Mouse (Mus musculus) embryonic facial prominence, embryonic 15.5 days (tissue): ENCODE measurements around the gene Otulin. TPM values are rescaled to one million over a fixed set of nuclear protein-coding genes. Genes with fewer than 3 reads are reported as not detected.

ENCODE experiments used
- ATAC-seq: fragments of 200-750 bp; cut with Nextera tagmentation; 2 replicates; pipeline ENCODE4 v1.8.0; 2017; ENCODE audit warnings: low read depth, moderate TSS enrichment; ENCODE audit not compliant: insufficient number of reproducible peaks, low FRiP score, low TSS enrichment
- H3K27ac ChIP-seq: fragments of 300-500 bp; sonication (generic); replicated peaks from 2 replicates; pipeline ENCODE4 v1.5.1; 2015; ENCODE audit warnings: mild to moderate bottlenecking, inconsistent platforms
- H3K27me3 ChIP-seq: fragments of 300-500 bp; sonication (generic); 2 replicates; pipeline ENCODE4 v1.6.1; 2015; ENCODE audit warnings: inconsistent platforms
- H3K36me3 ChIP-seq: fragments of 300-500 bp; sonication (generic); 2 replicates; pipeline ENCODE4 v1.6.1; 2015; ENCODE audit warnings: mild to moderate bottlenecking, inconsistent platforms
- H3K4me1 ChIP-seq: fragments of 300-500 bp; sonication (generic); 2 replicates; pipeline ENCODE4 v1.6.1; 2015; ENCODE audit warnings: inconsistent platforms
- H3K4me2 ChIP-seq: fragments of 300-500 bp; sonication (generic); replicated peaks from 2 replicates; pipeline ENCODE4 v1.6.1; 2015; ENCODE audit warnings: mild to moderate bottlenecking, inconsistent platforms
- H3K4me3 ChIP-seq: fragments of 300-500 bp; sonication (generic); replicated peaks from 2 replicates; pipeline ENCODE4 v1.5.1; 2015; ENCODE audit warnings: mild to moderate bottlenecking, inconsistent platforms
- H3K9ac ChIP-seq: fragments of 300-500 bp; sonication (generic); 2 replicates; pipeline ENCODE4 v1.6.1; 2015; ENCODE audit warnings: inconsistent platforms
- H3K9me3 ChIP-seq: fragments of 300-500 bp; sonication (generic); replicated peaks from 2 replicates; pipeline ENCODE4 v1.6.1; 2016; ENCODE audit warnings: inconsistent platforms
- WGBS: fragments of 180-500 bp; shearing (Covaris S2); methylation state at CpG from one replicate; pipeline ENCODE4 v1.1.7; 2015; 5-methylcytosine and 5-hydroxymethylcytosine counted together
- polyA plus RNA-seq: library from polyadenylated mRNA; unstranded; fragments of >200 nt; fragmentation: Nextera tagmentation; extraction: Ambion mirVana; gene quantifications from 2 replicates; pipeline ENCODE4 v1.2.1, GENCODE M21; 2015

Otulin gene
- polyA plus RNA-seq: 29.7 and 34.8 TPM in 2 replicates

DNA sequence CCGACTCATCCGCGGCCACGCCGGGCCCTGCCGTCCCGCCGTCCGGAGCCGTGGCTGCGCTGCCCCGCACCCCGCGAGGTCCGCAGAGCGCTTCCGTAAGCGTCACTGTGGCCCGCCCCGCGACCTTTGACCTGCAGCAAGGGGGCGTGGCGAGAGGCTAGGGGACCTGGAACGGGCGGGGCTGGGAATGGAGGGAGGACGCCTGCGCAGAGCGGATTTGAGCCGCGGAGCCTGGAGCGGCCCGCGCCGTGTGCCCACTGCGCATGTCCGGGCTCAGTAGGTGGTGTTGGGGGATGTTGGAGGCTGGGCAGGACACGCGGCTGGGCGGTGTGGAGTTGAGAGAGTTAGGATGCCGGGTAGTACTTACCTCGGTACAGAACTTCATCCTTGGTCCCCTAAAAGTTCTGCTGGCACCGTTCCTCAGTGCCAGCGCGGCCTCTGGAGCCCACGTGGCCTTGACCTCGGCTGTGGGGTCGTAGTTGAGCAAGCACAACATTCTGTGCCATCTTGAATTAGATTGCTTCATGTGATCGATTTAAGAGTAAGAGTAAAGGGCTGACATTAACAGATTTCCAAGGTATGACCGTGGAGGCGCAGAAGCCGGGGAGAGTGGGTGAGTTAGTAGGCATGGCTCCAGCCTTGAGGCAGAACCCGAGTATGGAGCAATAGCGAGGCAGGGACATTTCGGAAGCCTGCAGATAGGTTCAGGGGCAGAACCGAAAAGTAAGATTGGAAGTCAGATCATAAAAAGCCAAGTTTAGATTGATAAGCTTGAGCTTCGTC, at the start of gene Otulin:
TSS of gene Otulin (minus strand) at position 93 of the 783 bp plus-strand sequence.
- Histone ChIP-seq H3K4me1 (peaks cover 26% of the 10 kb centered on the region), H3K27ac (peak within 1 kb of the TSS; percentile 76), H3K9me3 (no peaks in the 10 kb centered on the region), H3K9ac (peak within 1 kb of the TSS; percentile 76), H3K4me3 (peak within 1 kb of the TSS; percentile 95), H3K27me3 (no peaks in the 10 kb centered on the region), H3K36me3 (peaks cover 9% of the 10 kb centered on the region; the same call in 1 of the 2 replicates), H3K4me2 (peak within 1 kb of the TSS; percentile 86)
- ATAC-seq: peak; percentile 99
- WGBS: 5% methylated on average over 56 of the region's 56 CpGs

DNA sequence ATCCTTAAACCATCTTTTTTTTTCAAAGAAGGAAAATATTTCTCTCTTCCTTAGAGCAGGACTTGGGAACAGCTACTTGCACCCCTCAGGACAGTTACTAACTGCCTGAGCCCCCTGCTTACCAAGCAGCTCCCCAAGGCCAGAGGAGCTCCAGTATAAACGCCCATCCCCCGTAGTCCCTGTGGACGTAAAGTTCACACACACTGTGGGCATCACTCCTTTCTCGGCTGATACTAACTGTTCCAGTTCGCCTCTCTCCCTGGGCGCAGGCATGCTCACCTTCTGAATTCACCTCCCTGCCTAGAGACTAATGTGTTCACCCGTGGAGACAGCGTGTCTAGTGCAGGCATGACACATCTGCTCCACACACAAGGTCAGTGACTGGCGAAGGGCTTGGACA, 48.0 kb upstream of the Otulin start:
- H3K4me3 ChIP-seq: no peak overlapping the region
- 77% methylated on average over 9 of the region's 9 CpGs for WGBS
- no peaks in the 10 kb centered on the region for H3K36me3 ChIP-seq
- H3K27ac ChIP-seq: no peak overlapping the region
- H3K9me3 ChIP-seq: no peaks in the 10 kb centered on the region
- peaks cover 5% of the 10 kb centered on the region; the same call in 1 of the 2 replicates for H3K4me1 ChIP-seq
- no peak overlapping the region for H3K4me2 ChIP-seq
- H3K9ac ChIP-seq: no peak overlapping the region
- ATAC-seq: no peak
- no peaks in the 10 kb centered on the region for H3K27me3 ChIP-seq

DNA sequence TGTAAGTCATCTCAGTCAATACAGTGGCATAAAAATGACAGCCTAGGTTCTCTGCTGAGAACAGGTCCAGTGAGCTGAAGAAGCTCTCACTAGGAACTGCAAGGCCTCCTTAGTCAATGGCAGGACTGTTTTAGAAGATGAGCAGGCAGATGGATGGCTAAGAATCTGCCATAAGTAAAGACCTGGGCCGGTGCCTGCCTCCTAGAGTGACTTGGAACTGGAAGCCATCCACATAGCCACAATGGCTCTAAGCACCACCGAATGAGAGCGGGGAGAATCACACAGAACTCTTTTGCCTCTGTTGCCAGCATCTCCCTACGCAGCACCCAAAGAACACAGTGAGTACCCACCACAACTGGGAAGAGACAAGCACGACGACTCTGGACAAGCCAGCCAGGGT, 47.3 kb upstream of the Otulin start:
- Histone ChIP-seq H3K27me3 (no peaks in the 10 kb centered on the region), H3K27ac (no peak overlapping the region), H3K9ac (no peak overlapping the region), H3K4me3 (no peak overlapping the region), H3K36me3 (no peaks in the 10 kb centered on the region), H3K4me1 (peaks cover 6% of the 10 kb centered on the region; the same call in 1 of the 2 replicates), H3K4me2 (no peak overlapping the region), H3K9me3 (no peaks in the 10 kb centered on the region)
- ATAC-seq: no peak
- 87% methylated on average over 6 of the region's 6 CpGs for WGBS

DNA sequence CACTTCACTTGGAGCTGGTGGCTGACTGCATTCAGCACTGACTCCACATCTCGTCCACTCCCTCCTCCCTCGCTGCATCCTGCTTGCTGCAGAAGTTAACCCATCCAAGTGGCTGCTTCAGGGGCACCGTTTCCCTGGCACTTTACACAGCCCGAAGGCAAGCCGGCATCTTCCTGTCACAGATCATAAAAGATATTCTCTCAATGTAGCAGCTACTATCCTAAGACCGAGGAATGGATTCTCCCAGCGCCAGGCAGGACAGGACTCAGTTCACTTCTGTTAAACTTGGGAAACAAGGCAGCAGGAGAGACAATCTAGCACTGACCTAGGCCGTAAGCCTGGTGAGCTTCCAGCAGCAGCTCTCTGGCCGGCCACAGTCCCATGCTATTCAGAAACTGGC, 45.7 kb upstream of the Otulin start:
- Histone ChIP-seq H3K9me3 (no peaks in the 10 kb centered on the region), H3K4me3 (no peak overlapping the region), H3K36me3 (no peaks in the 10 kb centered on the region), H3K9ac (no peak overlapping the region), H3K4me2 (no peak overlapping the region), H3K4me1 (0 out of 2 replicates have a peak, but pooled peaks cover 6% of the 10 kb centered on the region), H3K27me3 (no peaks in the 10 kb centered on the region), H3K27ac (no peak overlapping the region)
- no peak for ATAC-seq
- WGBS: 53% methylated on average over 9 of the region's 9 CpGs

DNA sequence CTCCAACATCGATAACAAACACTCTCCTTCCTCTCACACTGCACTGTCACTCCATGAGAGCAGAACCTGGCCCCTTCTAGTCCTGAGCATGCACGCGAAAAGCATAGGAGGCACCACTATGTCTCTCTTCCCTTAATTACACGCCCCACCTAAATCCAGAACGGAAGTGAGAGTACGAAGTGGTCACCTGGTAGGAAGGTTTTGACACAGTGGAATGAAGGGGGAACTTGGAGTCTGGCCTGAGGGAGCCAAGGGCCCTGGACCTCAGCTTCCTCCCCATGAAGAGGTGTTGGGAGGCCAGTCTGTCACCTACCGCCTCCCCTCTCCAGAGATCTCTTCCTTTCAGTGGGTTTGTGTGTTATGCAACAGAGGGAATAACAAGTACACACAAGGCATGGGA, 44.6 kb upstream of the Otulin start:
- H3K27ac ChIP-seq: no peak overlapping the region
- H3K27me3 ChIP-seq: no peaks in the 10 kb centered on the region
- H3K9me3 ChIP-seq: no peaks in the 10 kb centered on the region
- no peak for ATAC-seq
- H3K4me2 ChIP-seq: no peak overlapping the region
- no peaks in the 10 kb centered on the region for H3K36me3 ChIP-seq
- no peak overlapping the region for H3K9ac ChIP-seq
- 85% methylated on average over 7 of the region's 7 CpGs for WGBS
- 0 out of 2 replicates have a peak, but pooled peaks cover 6% of the 10 kb centered on the region for H3K4me1 ChIP-seq
- H3K4me3 ChIP-seq: no peak overlapping the region

DNA sequence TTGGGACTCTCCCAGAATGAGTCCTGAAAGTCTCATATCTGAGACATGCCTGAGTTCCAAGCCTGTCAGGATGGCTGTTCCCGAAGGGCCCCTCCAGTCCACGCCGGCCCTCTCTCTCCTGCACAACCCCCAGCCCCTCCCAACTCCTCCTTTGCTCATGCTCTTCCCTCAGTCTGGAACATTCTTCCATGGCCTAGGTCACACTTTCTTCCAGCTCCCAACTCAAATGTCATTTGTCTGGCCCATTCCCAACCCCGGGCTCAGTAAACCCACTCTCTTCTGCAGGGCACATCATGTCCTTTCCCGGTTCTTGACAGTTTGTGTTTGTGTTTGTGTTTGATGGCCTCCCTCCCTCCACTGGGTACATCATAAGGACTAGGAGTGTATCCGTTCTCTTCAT, 43.5 kb upstream of the Otulin start:
- Histone ChIP-seq H3K27ac (no peak overlapping the region), H3K4me3 (no peak overlapping the region), H3K9ac (no peak overlapping the region), H3K4me1 (0 out of 2 replicates have a peak, but pooled peaks cover 10% of the 10 kb centered on the region), H3K9me3 (no peaks in the 10 kb centered on the region), H3K4me2 (no peak overlapping the region), H3K36me3 (no peaks in the 10 kb centered on the region), H3K27me3 (no peaks in the 10 kb centered on the region)
- ATAC-seq: no peak
- WGBS: 72% methylated on average over 6 of the region's 6 CpGs

DNA sequence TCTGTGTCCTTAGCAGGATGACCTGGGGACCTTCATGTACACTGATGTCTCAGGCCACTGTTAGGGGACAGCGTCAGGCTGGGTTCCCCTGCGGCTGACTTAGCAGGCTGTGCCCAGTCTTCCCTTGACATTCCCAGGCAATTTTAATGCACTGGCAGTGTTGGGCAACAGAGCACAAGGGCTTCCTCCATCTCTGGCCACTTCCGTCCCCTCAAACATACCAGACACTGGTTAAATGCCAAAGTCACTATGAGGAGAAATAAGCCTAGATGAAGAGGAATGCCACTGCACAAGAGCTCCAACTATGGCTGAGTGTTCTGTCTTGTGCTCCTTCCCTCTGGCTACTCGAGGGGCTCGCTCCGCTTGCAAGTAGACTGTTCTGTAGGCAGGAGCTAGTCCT, 42.7 kb upstream of the Otulin start:
- 88% methylated on average over 6 of the region's 6 CpGs for WGBS
- Histone ChIP-seq H3K4me2 (no peak overlapping the region), H3K4me3 (no peak overlapping the region), H3K4me1 (0 out of 2 replicates have a peak, but pooled peaks cover 10% of the 10 kb centered on the region), H3K9me3 (no peaks in the 10 kb centered on the region), H3K9ac (no peak overlapping the region), H3K27ac (no peak overlapping the region), H3K36me3 (no peaks in the 10 kb centered on the region), H3K27me3 (no peaks in the 10 kb centered on the region)
- ATAC-seq: no peak

DNA sequence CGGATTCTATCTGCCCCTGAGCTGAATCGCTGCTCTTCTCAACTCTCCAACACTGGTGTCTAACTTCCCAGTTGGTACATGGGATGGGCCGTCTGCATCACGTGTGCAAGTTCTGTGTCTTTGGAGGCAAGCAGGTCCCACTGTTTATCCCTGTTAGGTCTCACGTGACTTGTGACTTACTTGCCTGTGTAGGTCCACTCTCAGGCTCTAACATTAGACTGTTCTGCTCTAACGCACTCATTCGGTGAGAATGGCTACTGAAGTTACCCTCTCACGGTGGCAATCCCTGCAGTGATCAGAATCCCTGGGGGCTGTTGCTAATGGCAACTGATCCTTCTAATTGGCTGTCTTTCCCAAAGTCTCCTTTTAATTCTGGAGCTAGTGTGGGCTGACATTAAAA, 41.8 kb upstream of the Otulin start:
- no peaks in the 10 kb centered on the region for H3K27me3 ChIP-seq
- 0 out of 2 replicates have a peak, but pooled peaks cover 10% of the 10 kb centered on the region for H3K4me1 ChIP-seq
- H3K27ac ChIP-seq: no peak overlapping the region; the same call in 1 of the 2 replicates
- no peaks in the 10 kb centered on the region for H3K36me3 ChIP-seq
- no peaks in the 10 kb centered on the region for H3K9me3 ChIP-seq
- ATAC-seq: no peak
- H3K9ac ChIP-seq: no peak overlapping the region
- no peak overlapping the region for H3K4me2 ChIP-seq
- no peak overlapping the region for H3K4me3 ChIP-seq
- WGBS: 62% methylated on average over 8 of the region's 8 CpGs

DNA sequence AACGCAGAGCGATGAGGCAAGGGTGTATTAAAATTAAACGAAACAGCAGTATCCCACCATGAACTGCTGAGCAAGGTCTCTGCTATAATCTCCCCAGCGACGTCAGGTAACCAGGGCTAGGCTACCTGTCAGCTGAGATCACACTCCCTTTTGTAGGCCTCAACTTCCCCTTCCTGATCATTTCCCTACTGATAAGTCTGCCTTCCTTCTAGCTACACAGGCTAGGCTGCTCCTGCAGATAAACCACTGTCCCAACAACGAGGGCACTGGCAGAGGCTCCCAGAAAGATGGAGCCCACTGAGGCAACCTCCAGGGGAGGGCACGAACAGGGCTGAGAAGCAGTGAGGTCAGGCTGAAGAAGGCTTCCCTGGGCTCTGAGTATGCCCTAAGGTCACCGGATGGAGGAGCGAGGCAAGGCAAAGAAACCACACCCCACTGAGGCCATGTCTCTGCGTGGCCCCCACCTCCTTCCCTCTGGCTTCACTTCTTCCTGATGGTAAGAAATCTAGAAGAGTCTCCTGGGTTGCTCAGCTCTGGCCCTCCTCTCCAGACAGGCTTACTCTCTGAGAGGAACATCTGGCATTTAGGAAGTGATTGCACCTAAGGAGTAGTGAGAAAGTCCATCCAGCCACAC, 41.2 kb upstream of the Otulin start:
- 0 out of 2 replicates have a peak, but pooled peaks cover 10% of the 10 kb centered on the region for H3K4me1 ChIP-seq
- no peak for ATAC-seq
- no peak overlapping the region for H3K27ac ChIP-seq
- H3K4me3 ChIP-seq: no peak overlapping the region
- H3K4me2 ChIP-seq: no peak overlapping the region
- WGBS: 78% methylated on average over 10 of the region's 10 CpGs
- H3K36me3 ChIP-seq: no peaks in the 10 kb centered on the region
- H3K27me3 ChIP-seq: no peaks in the 10 kb centered on the region
- no peaks in the 10 kb centered on the region for H3K9me3 ChIP-seq
- no peak overlapping the region for H3K9ac ChIP-seq

DNA sequence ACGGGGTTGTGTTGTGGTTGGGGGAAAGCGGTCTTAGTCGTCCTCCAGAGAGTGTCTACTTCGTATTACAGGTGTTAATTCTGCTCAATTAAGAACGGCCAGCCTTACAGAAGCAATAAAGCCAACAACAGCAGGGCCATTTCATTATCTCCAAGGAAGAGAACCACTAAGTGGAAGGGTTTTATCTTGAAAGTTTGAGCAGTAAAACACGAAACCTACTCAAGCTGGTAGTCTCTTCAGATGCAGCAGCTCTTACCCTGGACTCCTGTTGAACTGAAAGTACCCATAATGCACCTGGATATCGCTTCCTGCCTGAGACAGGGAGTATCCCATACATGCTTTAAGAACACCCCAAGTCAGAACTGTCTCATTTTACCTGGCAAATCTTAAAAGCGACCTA, 40.2 kb upstream of the Otulin start:
- H3K4me2 ChIP-seq: no peak overlapping the region
- H3K9me3 ChIP-seq: no peaks in the 10 kb centered on the region
- no peaks in the 10 kb centered on the region for H3K27me3 ChIP-seq
- H3K27ac ChIP-seq: no peak overlapping the region
- no peak for ATAC-seq
- 87% methylated on average over 8 of the region's 8 CpGs for WGBS
- H3K4me1 ChIP-seq: 0 out of 2 replicates have a peak, but pooled peaks cover 10% of the 10 kb centered on the region
- no peaks in the 10 kb centered on the region for H3K36me3 ChIP-seq
- no peak overlapping the region for H3K9ac ChIP-seq
- H3K4me3 ChIP-seq: no peak overlapping the region

DNA sequence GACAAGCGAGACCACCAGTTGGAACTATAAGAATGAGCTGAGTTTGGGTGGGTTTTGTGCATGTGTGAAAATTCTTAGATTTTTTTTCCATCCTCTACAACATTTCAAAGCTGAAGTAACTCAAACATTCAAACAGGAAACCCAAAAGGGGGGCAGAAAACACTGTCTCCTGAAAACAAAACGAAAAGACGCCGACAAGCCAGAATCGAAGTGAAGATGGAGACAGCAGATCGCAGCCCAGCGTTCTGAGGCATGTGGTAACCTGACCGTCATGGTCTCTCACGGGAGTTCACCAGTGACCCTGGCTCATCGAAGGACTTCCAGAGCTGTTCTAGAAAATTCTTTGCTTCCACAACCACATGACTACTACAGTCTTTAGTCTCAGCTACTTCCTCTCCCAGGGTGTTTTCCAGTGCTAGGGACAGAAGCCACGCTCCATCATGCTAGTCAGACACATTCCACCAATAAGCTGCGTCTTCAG, 39.5 kb upstream of the Otulin start:
- no peak for ATAC-seq
- H3K4me2 ChIP-seq: no peak overlapping the region
- H3K27ac ChIP-seq: no peak overlapping the region
- no peak overlapping the region for H3K9ac ChIP-seq
- no peaks in the 10 kb centered on the region for H3K36me3 ChIP-seq
- no peak overlapping the region for H3K4me3 ChIP-seq
- no peaks in the 10 kb centered on the region for H3K27me3 ChIP-seq
- H3K9me3 ChIP-seq: no peaks in the 10 kb centered on the region
- WGBS: 72% methylated on average over 12 of the region's 12 CpGs
- H3K4me1 ChIP-seq: 0 out of 2 replicates have a peak, but pooled peaks cover 10% of the 10 kb centered on the region
